16 mouse cellular contexts compared by ENCODE assay signal in the genomic region with DNA sequence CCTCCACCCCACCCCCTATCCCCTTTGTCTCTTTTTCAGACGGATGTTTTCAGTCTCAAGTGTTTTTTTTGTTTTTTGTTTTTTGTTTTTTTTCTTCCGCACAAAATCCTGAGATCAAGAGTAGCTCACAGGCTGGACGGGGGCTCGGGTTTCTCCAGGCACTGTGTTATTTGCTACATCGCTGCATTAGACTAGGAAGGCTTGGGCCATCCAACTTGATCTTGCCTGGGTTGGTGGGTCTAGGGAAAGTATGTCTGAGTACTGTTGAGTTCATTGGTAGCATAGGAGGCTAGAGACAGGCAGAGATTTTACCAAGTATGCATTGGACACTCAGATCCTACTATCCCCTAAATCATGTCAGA. TPM values are rescaled to one million over a fixed set of nuclear protein-coding genes. Genes with fewer than 3 reads are reported as not detected.
DNase-seq lines count a peak whose midpoint lies in the region; ATAC-seq lines count a peak whose summit lies in the region.
"Had no signal": no experiment of that assay in that cellular context is flagged by ENCODE, and none has a peak within 500 bp of the region (broad histone marks: within the 10 kb centered on the region; RNA-seq: fewer than 3 reads in every experiment).

No protein-coding gene starts in this region.

- H3K4me1 ChIP-seq in forebrain, embryonic 15.5 days, result peaks cover 28% of the 10 kb centered on the region
- H3K4me1 ChIP-seq in limb, embryonic 12.5 days (replicated peaks), result peaks cover 65% of the 10 kb centered on the region
- H3K4me1 ChIP-seq in neural tube, embryonic 14.5 days (ENCODE audit: control insufficient read depth, insufficient read depth, low read length), result no peaks in the 10 kb centered on the region
- H3K4me1 ChIP-seq: liver, embryonic 13.5 days had no signal

- 22% methylated on average over 5 of the region's 5 CpGs for WGBS in forebrain, embryonic 15.5 days
- whole genome bisulfite sequencing in limb, embryonic 12.5 days, result 3% methylated on average over 5 of the region's 5 CpGs
- 4% methylated on average over 5 of the region's 5 CpGs for WGBS in neural tube, embryonic 14.5 days

- H3K9me3 ChIP-seq in forebrain, embryonic 15.5 days, result no peaks in the 10 kb centered on the region
- H3K9me3 ChIP-seq in limb, embryonic 12.5 days, result no peaks in the 10 kb centered on the region
- H3K9me3 ChIP-seq in neural tube, embryonic 14.5 days (ENCODE audit: control insufficient read depth, low read length), result no peaks in the 10 kb centered on the region
- H3K9me3 ChIP-seq: liver, embryonic 13.5 days had no signal

- no peak for ATAC-seq in forebrain, embryonic 15.5 days (replicated peaks)
- no peak for ATAC-seq in limb, embryonic 12.5 days (ENCODE audit: insufficient number of reproducible peaks, insufficient read depth, low FRiP score, low TSS enrichment, low read depth)
- no peak for ATAC-seq in neural tube, embryonic 14.5 days (ENCODE audit: low read depth)

- peaks cover 60% of the 10 kb centered on the region for H3K27me3 ChIP-seq in forebrain, embryonic 15.5 days
- H3K27me3 ChIP-seq in limb, embryonic 12.5 days, result peaks cover 65% of the 10 kb centered on the region
- peaks cover 55% of the 10 kb centered on the region for H3K27me3 ChIP-seq in neural tube, embryonic 14.5 days (ENCODE audit: control insufficient read depth, insufficient read depth, low read length)

- peak overlapping the region; percentile 60 for H3K27ac ChIP-seq in forebrain, embryonic 15.5 days (replicated peaks)
- H3K27ac ChIP-seq in limb, embryonic 12.5 days, result no peak overlapping the region
- peak overlapping the region; percentile 53; the same call in 1 of the 2 replicates for H3K27ac ChIP-seq in neural tube, embryonic 14.5 days (ENCODE audit: low read depth, low read length)
- H3K27ac ChIP-seq: liver, embryonic 13.5 days; macrophage had no signal

- H3K4me3 ChIP-seq in forebrain, embryonic 15.5 days, result peak overlapping the region; percentile 26
- H3K4me3 ChIP-seq in limb, embryonic 12.5 days (replicated peaks), result no peak overlapping the region; the same call in 1 of the 2 replicates
- no peak overlapping the region; the same call in 1 of the 2 replicates for H3K4me3 ChIP-seq in neural tube, embryonic 14.5 days (ENCODE audit: low read depth, low read length)
- H3K4me3 ChIP-seq: liver, embryonic 13.5 days had no signal

- no peak overlapping the region; the same call in 1 of the 2 replicates for H3K9ac ChIP-seq in forebrain, embryonic 15.5 days (replicated peaks)
- peak overlapping the region; percentile 52; the same call in 1 of the 2 replicates for H3K9ac ChIP-seq in limb, embryonic 12.5 days (replicated peaks)
- H3K9ac ChIP-seq in neural tube, embryonic 14.5 days (replicated peaks; ENCODE audit: low read depth, low read length), result no peak overlapping the region
- H3K9ac ChIP-seq: liver, embryonic 13.5 days had no signal

- no peaks in the 10 kb centered on the region for H3K36me3 ChIP-seq in forebrain, embryonic 15.5 days
- H3K36me3 ChIP-seq in limb, embryonic 12.5 days, result no peaks in the 10 kb centered on the region; the same call in 1 of the 2 replicates
- no peaks in the 10 kb centered on the region for H3K36me3 ChIP-seq in neural tube, embryonic 14.5 days (ENCODE audit: control insufficient read depth, insufficient read depth, low read length)
- H3K36me3 ChIP-seq: liver, embryonic 13.5 days had no signal

- peak overlapping the region; percentile 34 for H3K4me2 ChIP-seq in forebrain, embryonic 15.5 days (replicated peaks)
- H3K4me2 ChIP-seq in limb, embryonic 12.5 days, result peak overlapping the region; percentile 49
- peak overlapping the region; percentile 39; the same call in 1 of the 2 replicates for H3K4me2 ChIP-seq in neural tube, embryonic 14.5 days (ENCODE audit: low read depth, low read length)
- H3K4me2 ChIP-seq: liver, embryonic 13.5 days had no signal

- DNase-seq in embryo, embryonic 10.5 days (ENCODE audit: low spot score), result peak; percentile 57
- DNase-seq in embryo, embryonic 11 days, result no peak
- DNase-seq in heart, postnatal 36 days, result no peak
- no peak for DNase-seq in left cerebral cortex, postnatal 14 days (ENCODE audit: low spot score in 2 of 2)
- no peak for DNase-seq in thymus, adult 18-20 months
- DNase-seq: kidney, adult 2 months; layer of hippocampus, adult 9-11 months; liver, embryonic 13.5 days had no signal

- intact Hi-C loops in heart, postnatal 36 days (cut with DNase I), result no loop called here
- intact Hi-C loops in left cerebral cortex, postnatal 14 days (cut with DNase I), result no loop called here

RNA-seq across cellular contexts. Expression of gene Gm10837, which starts 7.4 kb away (rescaled TPM):
- polyA plus RNA-seq in forebrain, embryonic 15.5 days (2015; fragmentation: Nextera tagmentation; extraction: Ambion mirVana), result 0.57 and 0.63 TPM in 2 replicates
- 0.14 and 0.18 TPM in 2 replicates for polyA plus RNA-seq in limb, embryonic 12.5 days (2016; fragmentation: Nextera tagmentation; extraction: Ambion mirVana)
- 0.35 and 0.45 TPM in 2 replicates for polyA plus RNA-seq in neural tube, embryonic 14.5 days (2014; fragmentation: Nextera tagmentation; extraction: Ambion mirVana)
- not detected for total RNA-seq in heart, postnatal 36 days (2021)
- under 1 TPM in 1 of 2 experiments, not detected in 1; 0.31 TPM for total RNA-seq in left cerebral cortex, postnatal 14 days (2021)
- total RNA-seq: adrenal gland, adult 18-20 months; gastrocnemius, postnatal 4 days had no signal
- polyA plus RNA-seq: heart, embryonic 16.5 days; kidney, adult 2 months; liver, embryonic 13.5 days; macrophage; small intestine, adult 2 months had no signal

RNA-seq across cellular contexts. Expression of gene Zic2, which starts 7.8 kb away (rescaled TPM):
- 8.4 and 9.3 TPM in 2 replicates for polyA plus RNA-seq in forebrain, embryonic 15.5 days (2015; fragmentation: Nextera tagmentation; extraction: Ambion mirVana)
- 6.2 and 8.0 TPM in 2 replicates for polyA plus RNA-seq in limb, embryonic 12.5 days (2016; fragmentation: Nextera tagmentation; extraction: Ambion mirVana)
- polyA plus RNA-seq in neural tube, embryonic 14.5 days (2014; fragmentation: Nextera tagmentation; extraction: Ambion mirVana), result 6.5 and 9.4 TPM in 2 replicates
- total RNA-seq in heart, postnatal 36 days (2021), result not detected
- 10 to 100 TPM; 20.1 to 22.1 TPM for total RNA-seq in left cerebral cortex, postnatal 14 days (2021)
- total RNA-seq: adrenal gland, adult 18-20 months had no signal
- polyA plus RNA-seq: heart, embryonic 16.5 days; kidney, adult 2 months; liver, embryonic 13.5 days; macrophage; small intestine, adult 2 months had no signal

RNA-seq across cellular contexts. Expression of gene Zic5, which starts 17.5 kb away (rescaled TPM):
- polyA plus RNA-seq in forebrain, embryonic 15.5 days (2015; fragmentation: Nextera tagmentation; extraction: Ambion mirVana), result 14.2 and 15.2 TPM in 2 replicates
- 8.0 TPM in 2 replicates for polyA plus RNA-seq in limb, embryonic 12.5 days (2016; fragmentation: Nextera tagmentation; extraction: Ambion mirVana)
- 7.8 and 7.9 TPM in 2 replicates for polyA plus RNA-seq in neural tube, embryonic 14.5 days (2014; fragmentation: Nextera tagmentation; extraction: Ambion mirVana)
- total RNA-seq in heart, postnatal 36 days (2021), result not detected
- total RNA-seq in left cerebral cortex, postnatal 14 days (2021), result 1 to 10 TPM; 3.2 to 4.7 TPM
- total RNA-seq: adrenal gland, adult 18-20 months; gastrocnemius, postnatal 4 days had no signal
- polyA plus RNA-seq: heart, embryonic 16.5 days; kidney, adult 2 months; macrophage; small intestine, adult 2 months had no signal

RNA-seq across cellular contexts. Expression of gene Gm5089, which starts 32.1 kb away (rescaled TPM):
- 0.74 and 0.75 TPM in 2 replicates for polyA plus RNA-seq in forebrain, embryonic 15.5 days (2015; fragmentation: Nextera tagmentation; extraction: Ambion mirVana)
- 0.14 and 0.23 TPM in 2 replicates for polyA plus RNA-seq in limb, embryonic 12.5 days (2016; fragmentation: Nextera tagmentation; extraction: Ambion mirVana)
- 0.27 and 0.81 TPM in 2 replicates for polyA plus RNA-seq in neural tube, embryonic 14.5 days (2014; fragmentation: Nextera tagmentation; extraction: Ambion mirVana)
- not detected for total RNA-seq in heart, postnatal 36 days (2021)
- total RNA-seq in left cerebral cortex, postnatal 14 days (2021), result under 1 TPM in 1 of 2 experiments, not detected in 1; 0.18 TPM
- total RNA-seq: adrenal gland, adult 18-20 months; gastrocnemius, postnatal 4 days had no signal
- polyA plus RNA-seq: heart, embryonic 16.5 days; kidney, adult 2 months; liver, embryonic 13.5 days; macrophage; small intestine, adult 2 months had no signal

RNA-seq across cellular contexts. Expression of gene Pcca, which starts 51.1 kb away (rescaled TPM):
- polyA plus RNA-seq in forebrain, embryonic 15.5 days (2015; fragmentation: Nextera tagmentation; extraction: Ambion mirVana), result 21.9 and 25.2 TPM in 2 replicates
- polyA plus RNA-seq in limb, embryonic 12.5 days (2016; fragmentation: Nextera tagmentation; extraction: Ambion mirVana), result 34.5 and 37.7 TPM in 2 replicates
- 27.7 and 29.4 TPM in 2 replicates for polyA plus RNA-seq in neural tube, embryonic 14.5 days (2014; fragmentation: Nextera tagmentation; extraction: Ambion mirVana)
- total RNA-seq in heart, postnatal 36 days (2021), result 10 to 100 TPM; 89.7 to 93.4 TPM
- 10 to 100 TPM; 30.2 to 34.4 TPM for total RNA-seq in left cerebral cortex, postnatal 14 days (2021)
